Mouse (Mus musculus): ENCODE data around the gene Tuba3b. TPM values are rescaled to one million over a fixed set of nuclear protein-coding genes. Genes with fewer than 3 reads are reported as not detected.

The Tuba3b gene
- total RNA-seq (2022), result not detected

GRCm38 (mm10) chr6:145615666-145616210 is at the start of gene Tuba3b:
TSS of gene Tuba3b (plus strand) at chr6:145615757.
- DNase-seq (ENCODE audit: low spot score in 2 of 2), result no peak

GRCm38 (mm10) chr6:145567296-145567695 is 48.3 kb upstream of the Tuba3b start:
- DNase-seq (ENCODE audit: low spot score in 2 of 2), result no peak

- DNase-seq (ENCODE audit: low spot score in 2 of 2), result no peak
Observed at GRCm38 (mm10) chr6:145567832-145568231, 47.7 kb upstream of the Tuba3b start.

GRCm38 (mm10) chr6:145568701-145569100 is 46.9 kb upstream of the Tuba3b start:
- no peak for DNase-seq (ENCODE audit: low spot score in 2 of 2)

GRCm38 (mm10) chr6:145573250-145574013 is 42.1 kb upstream of the Tuba3b start:
- no peak for DNase-seq (ENCODE audit: low spot score in 2 of 2)

- no peak for DNase-seq (ENCODE audit: low spot score in 2 of 2)
Observed at GRCm38 (mm10) chr6:145576762-145577161, 38.8 kb upstream of the Tuba3b start.

GRCm38 (mm10) chr6:145578457-145579185 is 36.9 kb upstream of the Tuba3b start:
- DNase-seq (ENCODE audit: low spot score in 2 of 2), result no peak

- DNase-seq (ENCODE audit: low spot score in 2 of 2), result no peak
Observed at GRCm38 (mm10) chr6:145579761-145580160, 35.8 kb upstream of the Tuba3b start.

GRCm38 (mm10) chr6:145581366-145582170 is 34.0 kb upstream of the Tuba3b start:
- DNase-seq (ENCODE audit: low spot score in 2 of 2), result no peak

GRCm38 (mm10) chr6:145585052-145585973 is 30.2 kb upstream of the Tuba3b start:
- no peak for DNase-seq (ENCODE audit: low spot score in 2 of 2)

- no peak for DNase-seq (ENCODE audit: low spot score in 2 of 2)
Observed at GRCm38 (mm10) chr6:145590501-145591293, 24.9 kb upstream of the Tuba3b start.

- DNase-seq (ENCODE audit: low spot score in 2 of 2), result no peak
Observed at GRCm38 (mm10) chr6:145591578-145591977, 24.0 kb upstream of the Tuba3b start.

GRCm38 (mm10) chr6:145592036-145592435 is 23.5 kb upstream of the Tuba3b start:
- DNase-seq (ENCODE audit: low spot score in 2 of 2), result no peak

- no peak for DNase-seq (ENCODE audit: low spot score in 2 of 2)
Observed at GRCm38 (mm10) chr6:145592531-145592998, 23.0 kb upstream of the Tuba3b start.

GRCm38 (mm10) chr6:145593991-145594390 is 21.6 kb upstream of the Tuba3b start:
- DNase-seq (ENCODE audit: low spot score in 2 of 2), result no peak

- DNase-seq (ENCODE audit: low spot score in 2 of 2), result no peak
Observed at GRCm38 (mm10) chr6:145595905-145596304, 19.7 kb upstream of the Tuba3b start.

- no peak for DNase-seq (ENCODE audit: low spot score in 2 of 2)
Observed at GRCm38 (mm10) chr6:145598794-145599555, 16.6 kb upstream of the Tuba3b start.

GRCm38 (mm10) chr6:145604126-145604525 is 11.4 kb upstream of the Tuba3b start:
- DNase-seq (ENCODE audit: low spot score in 2 of 2), result no peak

- no peak for DNase-seq (ENCODE audit: low spot score in 2 of 2)
Observed at GRCm38 (mm10) chr6:145604648-145605047, 10.9 kb upstream of the Tuba3b start.
